Mouse (Mus musculus) CH12.LX (cell line): ENCODE measurements around the gene Glis1. TPM values are rescaled to one million over a fixed set of nuclear protein-coding genes. Genes with fewer than 3 reads are reported as not detected.
A peak's percentile ranks its signal among the peaks of the same experiment; 100 is the strongest.

ENCODE experiments used
- DNase-seq: peaks from one replicate; pipeline ENCODE4 v3.0.0-alpha.2; 2013; ENCODE audit errors: extremely low read depth
- H3K27ac ChIP-seq: 2 replicates; pipeline ENCODE4 v1.5.1; 2012; ENCODE audit warnings: low read depth, mild to moderate bottlenecking, control low read depth, moderate library complexity; ENCODE audit not compliant: insufficient read depth
- H3K27me3 ChIP-seq: replicated peaks from 2 replicates; pipeline ENCODE3; 2012; ENCODE audit warnings: inconsistent platforms
- H3K36me3 ChIP-seq, 2 experiments: replicated peaks in 1 of 2; 2 replicates each; pipeline versions ENCODE3 to v1.6.1; 2012; ENCODE audit warnings: inconsistent platforms in 1 of 2, low read length in 1 of 2, mild to moderate bottlenecking in 1 of 2, mixed read lengths in 1 of 2, moderate library complexity in 1 of 2; ENCODE audit not compliant: control insufficient read depth in 1 of 2, insufficient read depth in 1 of 2
- H3K4me1 ChIP-seq, 2 experiments: 2 replicates each; pipeline ENCODE4 v1.6.1; 2012; ENCODE audit warnings: inconsistent platforms in 1 of 2, moderate library complexity in 1 of 2; ENCODE audit not compliant: insufficient read depth in 2 of 2, control insufficient read depth in 1 of 2
- H3K4me2 ChIP-seq: 2 replicates; pipeline ENCODE4 v1.6.1; 2012; ENCODE audit warnings: low read depth, mild to moderate bottlenecking, control low read depth; ENCODE audit not compliant: poor library complexity, insufficient read depth, severe bottlenecking
- H3K4me3 ChIP-seq, 3 experiments: fragments of 150-350 bp in 1 of 3; sonication (generic) in 1 of 3; replicated peaks in 1 of 3; 2 replicates each; pipeline versions ENCODE3 to v1.5.1; 2011 to 2012; ENCODE audit warnings: low read depth in 2 of 3, low read length in 2 of 3, mild to moderate bottlenecking in 2 of 3, moderate library complexity in 2 of 3, control low read depth in 1 of 3, improper control_type of control experiment in 1 of 3, inconsistent platforms in 1 of 3, mixed read lengths in 1 of 3; ENCODE audit not compliant: poor library complexity in 1 of 3
- H3K79me2 ChIP-seq: replicated peaks from 2 replicates; pipeline ENCODE4 v1.6.1; 2012; ENCODE audit warnings: mild to moderate bottlenecking, moderate library complexity; ENCODE audit not compliant: control insufficient read depth, poor library complexity, insufficient read depth, severe bottlenecking; ENCODE audit errors: extremely low read depth
- H3K9ac ChIP-seq: 2 replicates; pipeline ENCODE4 v1.6.1; 2012; ENCODE audit warnings: low read depth, mild to moderate bottlenecking, control low read depth, moderate library complexity; ENCODE audit not compliant: insufficient read depth
- H3K9me3 ChIP-seq: replicated peaks from 2 replicates; pipeline ENCODE3; 2012; ENCODE audit warnings: low read length, inconsistent platforms, mixed read lengths
- BHLHE40 ChIP-seq: IDR thresholded peaks from 2 replicates; pipeline ENCODE4 v1.6.1; 2011; ENCODE audit warnings: mild to moderate bottlenecking, low read depth, low read length, improper control_type of control experiment
- CHD1 ChIP-seq: IDR thresholded peaks from 2 replicates; pipeline ENCODE4 v1.6.1; 2012; ENCODE audit warnings: low read depth, low read length, improper control_type of control experiment, inconsistent platforms
- CTCF ChIP-seq, 2 experiments: IDR thresholded peaks in 1 of 2; conservative IDR thresholded peaks in 1 of 2; 2 replicates each; pipeline ENCODE4 v1.5.1; 2011 to 2012; ENCODE audit warnings: low read depth in 2 of 2, low read length in 2 of 2, improper control_type of control experiment in 1 of 2, inconsistent platforms in 1 of 2, mild to moderate bottlenecking in 1 of 2, moderate library complexity in 1 of 2
- ELF1 ChIP-seq: IDR thresholded peaks from 2 replicates; pipeline ENCODE4 v1.6.1; 2014; ENCODE audit warnings: low read depth, mild to moderate bottlenecking, inconsistent platforms, low read length, improper control_type of control experiment
- EP300 ChIP-seq: IDR thresholded peaks from 2 replicates; pipeline ENCODE4 v1.6.1; 2011; ENCODE audit warnings: low read length, improper control_type of control experiment
- ETS1 ChIP-seq: conservative IDR thresholded peaks from 2 replicates; pipeline ENCODE4 v1.6.1; 2012; ENCODE audit warnings: low read depth, mild to moderate bottlenecking, inconsistent platforms, low read length, improper control_type of control experiment, moderate library complexity
- HCFC1 ChIP-seq: IDR thresholded peaks from 2 replicates; pipeline ENCODE4 v1.6.1; 2012; ENCODE audit warnings: low read depth, mild to moderate bottlenecking, inconsistent platforms, low read length, improper control_type of control experiment
- IRF4 ChIP-seq: IDR thresholded peaks from 2 replicates; pipeline ENCODE4 v1.6.1; 2014; ENCODE audit warnings: low read depth, mild to moderate bottlenecking, inconsistent platforms, low read length, improper control_type of control experiment
- JUND ChIP-seq: conservative IDR thresholded peaks from 2 replicates; pipeline ENCODE4 v1.6.1; 2011; ENCODE audit warnings: low read depth, low read length, improper control_type of control experiment
- KAT2A ChIP-seq: IDR thresholded peaks from 2 replicates; pipeline ENCODE4 v1.6.1; 2012; ENCODE audit warnings: low read length, improper control_type of control experiment, inconsistent platforms; ENCODE audit not compliant: insufficient replicate concordance
- MEF2A ChIP-seq: IDR thresholded peaks from 2 replicates; pipeline ENCODE4 v1.6.1; 2014; ENCODE audit warnings: low read depth, mild to moderate bottlenecking, inconsistent platforms, low read length, improper control_type of control experiment, borderline replicate concordance
- PAX5 ChIP-seq: IDR thresholded peaks from 2 replicates; pipeline ENCODE4 v1.6.1; 2012; ENCODE audit warnings: low read length, inconsistent platforms, mixed read lengths
- RAD21 ChIP-seq: IDR thresholded peaks from 2 replicates; pipeline ENCODE4 v1.6.1; 2011; ENCODE audit warnings: low read depth, mild to moderate bottlenecking, low read length, improper control_type of control experiment, moderate library complexity
- RCOR1 ChIP-seq: conservative IDR thresholded peaks from 2 replicates; pipeline ENCODE4 v1.6.1; 2012; ENCODE audit warnings: low read depth, mild to moderate bottlenecking, inconsistent platforms, low read length, improper control_type of control experiment
- SMC3 ChIP-seq: IDR thresholded peaks from 2 replicates; pipeline ENCODE4 v1.6.1; 2011; ENCODE audit warnings: low read depth, low read length, improper control_type of control experiment
- ZC3H11A ChIP-seq: IDR thresholded peaks from 2 replicates; pipeline ENCODE4 v1.6.1; 2012; ENCODE audit warnings: low read depth, mild to moderate bottlenecking, inconsistent platforms, low read length, improper control_type of control experiment
- ZKSCAN1 ChIP-seq: IDR thresholded peaks from 2 replicates; pipeline ENCODE4 v1.6.1; 2012; ENCODE audit warnings: low read depth, inconsistent platforms, low read length, improper control_type of control experiment, borderline replicate concordance
- ZMIZ1 ChIP-seq: IDR thresholded peaks from 2 replicates; pipeline ENCODE4 v1.6.1; 2012; ENCODE audit warnings: low read depth, mild to moderate bottlenecking, inconsistent platforms, low read length, improper control_type of control experiment
- ZNF384 ChIP-seq: IDR thresholded peaks from 2 replicates; pipeline ENCODE4 v1.6.1; 2012; ENCODE audit warnings: low read depth, low read length, improper control_type of control experiment, inconsistent platforms
- dilution Hi-C: fragments of 300-500 bp; cut with MboI; formaldehyde crosslinking; loops from 2 replicates; pipeline ENCODE4 v1.14.3; 2020; ENCODE audit warnings: low sequenced_read_pairs; ENCODE audit not compliant: extremely low pct_unique_long_range_greater_than_20kb, extremely low pct_ligation_motif_present
- in situ Hi-C: fragments of 300-500 bp; cut with MboI; formaldehyde crosslinking; loops from 3 replicates; pipeline ENCODE4 v1.14.3; 2019; ENCODE audit warnings: low sequenced_read_pairs, low pct_ligation_motif_present, low pct_unique_long_range_greater_than_20kb, mixed read lengths
- polyA plus RNA-seq: library from polyadenylated mRNA; unstranded; fragments of >175 nt; gene quantifications from 2 replicates; pipeline ENCODE4 v1.2.1, GENCODE M21; 2012; ENCODE audit warnings: low read depth; ENCODE audit not compliant: insufficient read length
- total RNA-seq, 2 experiments: library from RNA; depleted of rRNA; stranded (reverse); fragments of 300-350 nt in 1 of 2; fragments of >200 nt in 1 of 2; gene quantifications; 2 replicates each; pipeline ENCODE4 v1.2.3; 2012 to 2014

Gene Glis1
- total and polyA plus RNA-seq, 3 experiments: 0.08 to 2.2 (median 0.17) TPM

- Histone ChIP-seq H3K27me3 (peaks cover 3% of the 10 kb centered on the region), H3K9me3 (no peaks in the 10 kb centered on the region), H3K27ac (no peak overlapping the region), H3K79me2 (no peaks in the 10 kb centered on the region), H3K4me3 (no peak overlapping the region), H3K9ac (no peak overlapping the region), H3K4me2 (no peak overlapping the region), H3K4me1 (no peaks in the 10 kb centered on the region), H3K36me3 (no peaks in the 10 kb centered on the region)
- dilution Hi-C loops: no loop called here
- DNase-seq: no peak
- no peak for TF ChIP-seq CHD1
- TF ChIP-seq BHLHE40: no peak
- TF ChIP-seq ZKSCAN1: no peak
- TF ChIP-seq ELF1: no peak
- no peak for TF ChIP-seq PAX5
- TF ChIP-seq ZMIZ1: no peak
- TF ChIP-seq IRF4: no peak
- TF ChIP-seq HCFC1: no peak
- TF ChIP-seq ZNF384: no peak
- no peak for TF ChIP-seq EP300
- TF ChIP-seq MEF2A: no peak
- no peak for TF ChIP-seq KAT2A
- TF ChIP-seq ETS1: no peak
- TF ChIP-seq ZC3H11A: no peak
- TF ChIP-seq SMC3: no peak
- TF ChIP-seq RCOR1: no peak
- in situ Hi-C loops: no loop called here
Measured at GRCm38 (mm10) chr4:107561056-107561455, 126.7 kb downstream of the Glis1 start.

- in situ Hi-C loops: no loop called here
- no peaks in the 10 kb centered on the region for H3K4me1 ChIP-seq
Measured at GRCm38 (mm10) chr4:107568159-107568558, 133.8 kb downstream of the Glis1 start.

More at GRCm38 (mm10) chr4:107568159-107568558, 133.8 kb downstream of the Glis1 start:
- dilution Hi-C loops: no loop called here
- peak; percentile 6 for TF ChIP-seq RAD21
- no peak for TF ChIP-seq JUND
- TF ChIP-seq SMC3: peak; percentile 27
- peak in 1 of 2 experiments; percentile 31; a peak in 2 of 4 replicates for TF ChIP-seq CTCF (conservative IDR thresholded peaks at IDR 0.05 in 1 of 2, IDR thresholded peaks at IDR 0.05 in 1 of 2; ENCODE audit: low read depth in 2 of 2, low read length in 2 of 2)
- no peak for DNase-seq
- H3K79me2 ChIP-seq: no peaks in the 10 kb centered on the region
- no peaks in the 10 kb centered on the region for H3K36me3 ChIP-seq
- H3K27ac ChIP-seq: no peak overlapping the region
- no peak overlapping the region for H3K4me2 ChIP-seq
- H3K9me3 ChIP-seq: no peaks in the 10 kb centered on the region
- no peak overlapping the region for H3K4me3 ChIP-seq
- H3K9ac ChIP-seq: no peak overlapping the region
- H3K27me3 ChIP-seq: peaks cover 3% of the 10 kb centered on the region
